Mouse (Mus musculus) ES-E14 (cell line): ENCODE results near the gene 1700016D06Rik. TPM values are rescaled to one million over a fixed set of nuclear protein-coding genes. Genes with fewer than 3 reads are reported as not detected.
A peak's percentile ranks its signal among the peaks of the same experiment; 100 is the strongest.

Experiments used
- DNase-seq: peaks from one replicate; pipeline ENCODE4 v3.0.0-alpha.2; 2013; ENCODE audit warnings: low read depth, low spot score
- H3K27ac ChIP-seq: 2 replicates; pipeline ENCODE4 v1.5.1; 2012; ENCODE audit warnings: low read depth, mild to moderate bottlenecking, low read length, moderate library complexity, mixed read lengths; ENCODE audit not compliant: poor library complexity, insufficient read depth, severe bottlenecking
- H3K36me3 ChIP-seq: 2 replicates; pipeline ENCODE4 v1.6.1; 2012; ENCODE audit warnings: mild to moderate bottlenecking, low read length, moderate library complexity, mixed read lengths; ENCODE audit not compliant: control insufficient read depth, poor library complexity, insufficient read depth, severe bottlenecking
- H3K4me1 ChIP-seq, 2 experiments: fragments of 150-350 bp in 1 of 2; sonication (generic) in 1 of 2; 2 replicates each; pipeline ENCODE4 v1.6.1; 2012; ENCODE audit warnings: low read length in 2 of 2, mild to moderate bottlenecking in 1 of 2, mixed read lengths in 1 of 2; ENCODE audit not compliant: control insufficient read depth in 2 of 2, insufficient read depth in 2 of 2, poor library complexity in 1 of 2
- H3K4me3 ChIP-seq, 2 experiments: fragments of 150-350 bp in 1 of 2; sonication (generic) in 1 of 2; 2 replicates each; pipeline ENCODE4 v1.5.1; 2012; ENCODE audit warnings: low read length in 2 of 2, low read depth in 1 of 2, mild to moderate bottlenecking in 1 of 2, mixed read lengths in 1 of 2; ENCODE audit not compliant: insufficient read depth in 1 of 2, poor library complexity in 1 of 2, severe bottlenecking in 1 of 2
- H3K9ac ChIP-seq: 2 replicates; pipeline ENCODE4 v1.6.1; 2012; ENCODE audit warnings: low read depth, mild to moderate bottlenecking, low read length, mixed read lengths; ENCODE audit not compliant: poor library complexity, insufficient read depth, severe bottlenecking
- H3K9me3 ChIP-seq: fragments of 150-350 bp; sonication (generic); 2 replicates; pipeline ENCODE4 v1.6.1; 2012; ENCODE audit warnings: low read depth, mild to moderate bottlenecking, low read length; ENCODE audit not compliant: control insufficient read depth, insufficient read depth
- CHD2 ChIP-seq: IDR thresholded peaks from 2 replicates; pipeline ENCODE4 v1.6.1; 2014; ENCODE audit warnings: mild to moderate bottlenecking, low read depth, low read length, inconsistent platforms
- HCFC1 ChIP-seq: IDR thresholded peaks from 2 replicates; pipeline ENCODE4 v1.6.1; 2012; ENCODE audit warnings: low read length, inconsistent platforms, borderline replicate concordance; ENCODE audit not compliant: insufficient read depth
- MAFK ChIP-seq: IDR thresholded peaks from 2 replicates; pipeline ENCODE4 v1.6.1; 2014; ENCODE audit warnings: mild to moderate bottlenecking, low read depth, low read length, inconsistent platforms; ENCODE audit not compliant: insufficient read depth
- ZC3H11A ChIP-seq: IDR thresholded peaks from 2 replicates; pipeline ENCODE4 v1.6.1; 2012; ENCODE audit warnings: low read depth, mild to moderate bottlenecking, inconsistent platforms, low read length, borderline replicate concordance
- ZNF384 ChIP-seq: IDR thresholded peaks from 2 replicates; pipeline ENCODE4 v1.6.1; 2012; ENCODE audit warnings: low read depth, low read length, inconsistent platforms
- in situ Hi-C, 2 experiments: fragments of 600-800 bp; cut with MboI; formaldehyde crosslinking; loops; one replicate each; pipeline ENCODE4 v1.15.1; 2025; ENCODE audit warnings: low sequenced_read_pairs in 2 of 2, inconsistent platforms in 1 of 2; ENCODE audit not compliant: unreplicated experiment in 2 of 2
- total RNA-seq: library from RNA; depleted of rRNA; stranded (reverse); fragments of 300-350 nt; gene quantifications from 2 replicates; pipeline ENCODE4 v1.2.3, GENCODE M21; 2012

The 1700016D06Rik gene
- total RNA-seq, 1 experiment: 2.1 TPM

GRCm38 (mm10) chr8:11633414-11633813 lies 67.4 kb downstream of the 1700016D06Rik start:
- Histone ChIP-seq H3K27ac (no peak overlapping the region), H3K36me3 (peaks cover 30% of the 10 kb centered on the region), H3K9ac (peak overlapping the region; percentile 98), H3K9me3 (no peaks in the 10 kb centered on the region), H3K4me3 (peak overlapping the region; percentile 87 to 88), H3K4me1 (peaks cover 4 to 14% of the 10 kb centered on the region in 2 experiments)
- in situ Hi-C loops: no loop called here
- TF ChIP-seq CHD2 (no peak), ZNF384 (no peak), ZC3H11A (no peak), HCFC1 (no peak), MAFK (no peak)
- DNase-seq: no peak

DNA sequence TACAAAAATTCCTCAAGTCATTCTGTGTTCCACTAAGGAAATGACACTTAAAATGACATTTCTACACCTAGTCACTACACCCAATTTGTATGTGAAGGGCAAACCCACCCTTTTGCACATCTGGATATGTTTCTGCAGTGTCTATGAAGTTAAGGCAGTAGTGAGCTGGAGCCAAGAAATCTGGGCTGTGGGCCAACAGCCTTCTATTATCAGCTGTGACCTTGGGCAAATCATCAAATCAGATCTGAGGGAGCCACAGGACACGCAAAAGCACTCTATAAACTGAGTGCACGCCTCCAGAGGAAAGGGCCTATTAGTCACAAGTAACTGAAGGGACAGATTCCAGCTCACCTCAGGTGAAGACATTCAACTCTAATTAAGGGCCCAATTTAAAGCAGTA lies 68.5 kb downstream of the 1700016D06Rik start:
- in situ Hi-C loops: no loop called here
- Histone ChIP-seq H3K4me3 (no peak overlapping the region), H3K4me1 (peaks cover 4 to 19% of the 10 kb centered on the region in 2 experiments), H3K9me3 (no peaks in the 10 kb centered on the region), H3K27ac (no peak overlapping the region), H3K36me3 (peaks cover 39% of the 10 kb centered on the region), H3K9ac (no peak overlapping the region)
- DNase-seq: no peak
- TF ChIP-seq ZC3H11A (no peak), ZNF384 (no peak), HCFC1 (no peak), CHD2 (no peak), MAFK (no peak)

DNA sequence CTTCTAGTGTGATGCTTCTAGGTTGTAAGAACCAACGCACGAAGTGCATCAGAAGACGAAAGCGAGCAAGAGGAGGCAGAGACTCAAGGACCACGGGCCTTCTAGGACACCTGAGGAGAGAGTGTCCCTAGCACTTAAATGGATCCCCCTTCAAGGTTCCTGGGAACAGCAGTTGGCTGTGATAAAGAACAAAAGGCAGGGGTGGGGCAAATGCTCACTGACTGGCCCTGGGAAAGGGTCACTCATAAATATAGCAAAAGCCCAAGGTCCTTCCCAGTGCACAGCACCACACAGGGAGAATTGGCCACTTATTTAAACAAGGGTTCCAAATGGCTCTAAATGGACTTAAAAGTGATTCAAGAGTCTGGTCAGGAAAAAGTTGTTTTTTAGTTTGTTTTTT lies 71.7 kb downstream of the 1700016D06Rik start:
- Histone ChIP-seq H3K27ac (no peak overlapping the region; the same call in 1 of the 2 replicates), H3K9ac (no peak overlapping the region), H3K4me1 (peaks cover 4 to 19% of the 10 kb centered on the region in 2 experiments), H3K4me3 (no peak overlapping the region), H3K36me3 (peaks cover 54% of the 10 kb centered on the region), H3K9me3 (no peaks in the 10 kb centered on the region)
- in situ Hi-C loops: no loop called here
- DNase-seq: no peak
- TF ChIP-seq HCFC1: no peak
- no peak for TF ChIP-seq ZC3H11A
- TF ChIP-seq CHD2: no peak
- no peak for TF ChIP-seq MAFK
- TF ChIP-seq ZNF384: no peak

GRCm38 (mm10) chr8:11628506-11629132 lies 72.2 kb downstream of the 1700016D06Rik start:
- H3K9ac ChIP-seq: no peak overlapping the region
- peaks cover 4 to 19% of the 10 kb centered on the region in 2 experiments for H3K4me1 ChIP-seq
- no peak overlapping the region for H3K27ac ChIP-seq
- no peaks in the 10 kb centered on the region for H3K9me3 ChIP-seq
- H3K36me3 ChIP-seq: peaks cover 56% of the 10 kb centered on the region
- TF ChIP-seq MAFK: no peak
- no peak for TF ChIP-seq ZC3H11A
- TF ChIP-seq CHD2: no peak
- no peak for TF ChIP-seq ZNF384
- TF ChIP-seq HCFC1: no peak
- H3K4me3 ChIP-seq: no peak overlapping the region
- no peak for DNase-seq
- in situ Hi-C loops: no loop called here

DNA sequence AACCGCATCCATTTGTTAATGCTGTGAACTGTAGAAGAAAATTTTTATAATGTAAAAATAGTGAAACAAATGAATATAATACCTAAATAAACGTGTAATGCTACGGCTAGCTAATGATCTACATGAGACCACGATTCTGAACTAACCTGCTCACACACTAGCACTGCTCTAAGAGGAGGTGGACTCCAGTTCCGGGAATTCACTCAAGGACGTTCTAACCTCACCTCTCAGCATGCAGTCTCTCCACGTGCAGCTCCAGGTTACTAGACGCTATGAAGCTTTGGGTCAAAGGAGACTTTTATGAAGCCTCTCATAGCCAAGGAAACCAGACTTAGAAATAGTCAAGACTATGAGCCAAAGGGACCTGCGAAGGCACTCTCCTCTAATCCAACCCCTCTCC lies 73.1 kb downstream of the 1700016D06Rik start:
- Histone ChIP-seq H3K9ac (no peak overlapping the region; the same call in 1 of the 2 replicates), H3K36me3 (peaks cover 54% of the 10 kb centered on the region)
- TF ChIP-seq ZC3H11A (no peak), ZNF384 (no peak), MAFK (no peak), CHD2 (no peak), HCFC1 (no peak)

More for the DNA sequence above, 73.1 kb downstream of the 1700016D06Rik start:
- no peaks in the 10 kb centered on the region for H3K9me3 ChIP-seq
- in situ Hi-C loops: no loop called here
- H3K4me1 ChIP-seq: peaks cover 4 to 16% of the 10 kb centered on the region in 2 experiments
- DNase-seq: no peak
- no peak overlapping the region for H3K27ac ChIP-seq
- no peak overlapping the region for H3K4me3 ChIP-seq
